Mouse (Mus musculus): ENCODE results near the gene Gm2022. TPM values are rescaled to one million over a fixed set of nuclear protein-coding genes. Genes with fewer than 3 reads are reported as not detected.

The Gm2022 gene
- polyA plus RNA-seq (2014; fragmentation: Illumina TruSeq; extraction: RNeasy Lipid Tissue Mini Kit (QIAGEN cat#74804); ENCODE audit: low read depth, low replicate concordance): not detected

DNA sequence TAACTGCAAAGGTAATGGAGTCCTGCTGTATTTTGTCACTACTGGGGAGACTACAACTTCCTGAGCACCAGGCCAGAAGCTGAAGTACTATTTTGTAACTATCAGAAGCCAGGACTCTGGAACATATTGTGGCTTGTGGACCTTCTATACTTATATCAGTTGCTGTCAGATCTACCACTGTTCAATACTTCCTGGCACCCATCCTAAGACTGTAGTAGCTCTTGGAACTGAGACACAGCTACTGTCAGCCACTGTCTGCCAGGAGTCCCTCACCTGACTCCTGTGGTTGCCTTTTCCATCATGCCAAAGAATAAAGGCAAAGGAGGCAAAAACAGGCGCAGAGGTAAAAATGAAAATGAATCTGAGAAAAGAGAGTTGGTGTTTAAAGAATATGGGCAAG lies at the start of gene Gm2022:
Gm2022 (plus strand) TSS at position 301 of the 400 bp plus-strand sequence.

GRCm38 (mm10) chr12:87873772-87874171 lies 21.4 kb upstream of the Gm2022 start, which contains the start of gene Gm2016:
Gm2016 (plus strand) TSS chr12:87874072.

GRCm38 (mm10) chr12:87919721-87920120 lies 24.6 kb downstream of the Gm2022 start, which contains the start of gene Gm2035:
Gm2035 (minus strand) TSS chr12:87919857.

Other genes with a start within 250 kb of the Gm2022 start
- gene Gm21319, start 119.6 kb upstream of the Gm2022 start, polyA plus RNA-seq (2014; fragmentation: Illumina TruSeq; extraction: RNeasy Lipid Tissue Mini Kit (QIAGEN cat#74804); ENCODE audit: low read depth, low replicate concordance): not detected
- not detected for gene Gm21936, start 99.9 kb upstream of the Gm2022 start, polyA plus RNA-seq (2014; fragmentation: Illumina TruSeq; extraction: RNeasy Lipid Tissue Mini Kit (QIAGEN cat#74804); ENCODE audit: low read depth, low replicate concordance)
- not detected for gene BB287469, start 78.8 kb upstream of the Gm2022 start, polyA plus RNA-seq (2014; fragmentation: Illumina TruSeq; extraction: RNeasy Lipid Tissue Mini Kit (QIAGEN cat#74804); ENCODE audit: low read depth, low replicate concordance)
- gene Gm2001, start 53.0 kb upstream of the Gm2022 start, polyA plus RNA-seq (2014; fragmentation: Illumina TruSeq; extraction: RNeasy Lipid Tissue Mini Kit (QIAGEN cat#74804); ENCODE audit: low read depth, low replicate concordance): not detected
- gene Gm2016, start 21.3 kb upstream of the Gm2022 start, polyA plus RNA-seq (2014; fragmentation: Illumina TruSeq; extraction: RNeasy Lipid Tissue Mini Kit (QIAGEN cat#74804); ENCODE audit: low read depth, low replicate concordance): not detected
- gene Gm2035, start 24.5 kb downstream of the Gm2022 start, polyA plus RNA-seq (2014; fragmentation: Illumina TruSeq; extraction: RNeasy Lipid Tissue Mini Kit (QIAGEN cat#74804); ENCODE audit: low read depth, low replicate concordance): not detected
- not detected for gene Gm2042, start 58.7 kb downstream of the Gm2022 start, polyA plus RNA-seq (2014; fragmentation: Illumina TruSeq; extraction: RNeasy Lipid Tissue Mini Kit (QIAGEN cat#74804); ENCODE audit: low read depth, low replicate concordance)
- gene Gm2075, start 116.5 kb downstream of the Gm2022 start, polyA plus RNA-seq (2014; fragmentation: Illumina TruSeq; extraction: RNeasy Lipid Tissue Mini Kit (QIAGEN cat#74804); ENCODE audit: low read depth, low replicate concordance): not detected
- gene Gm6803, start 123.4 kb downstream of the Gm2022 start, polyA plus RNA-seq (2014; fragmentation: Illumina TruSeq; extraction: RNeasy Lipid Tissue Mini Kit (QIAGEN cat#74804); ENCODE audit: low read depth, low replicate concordance): not detected
- not detected for gene Gm2056, start 131.6 kb downstream of the Gm2022 start, polyA plus RNA-seq (2014; fragmentation: Illumina TruSeq; extraction: RNeasy Lipid Tissue Mini Kit (QIAGEN cat#74804); ENCODE audit: low read depth, low replicate concordance)
- gene Gm16368, start 188.3 kb downstream of the Gm2022 start, polyA plus RNA-seq (2014; fragmentation: Illumina TruSeq; extraction: RNeasy Lipid Tissue Mini Kit (QIAGEN cat#74804); ENCODE audit: low read depth, low replicate concordance): not detected